Mouse (Mus musculus) layer of hippocampus, postnatal 25 days (tissue): ENCODE data around the gene Snapc2. TPM values are rescaled to one million over a fixed set of nuclear protein-coding genes. Genes with fewer than 3 reads are reported as not detected.

ENCODE experiments used
- DNase-seq, 2 experiments: peaks; one replicate each; pipeline ENCODE4 v3.0.0; 2022; ENCODE audit warnings: mixed read lengths in 2 of 2, low spot score in 1 of 2; ENCODE audit errors: extremely low spot score in 1 of 2
- total RNA-seq, 2 experiments: library from RNA; stranded (reverse); gene quantifications; 2 replicates each; pipeline ENCODE4 v1.2.3; 2021

The Snapc2 gene
- total RNA-seq, 2 experiments from 2014 or later, result 29.5 to 30.2 TPM

GRCm38 (mm10) chr8:4259805-4260170, 6.9 kb downstream of the Snapc2 start:
- DNase-seq, result no peak

GRCm38 (mm10) chr8:4263105-4263791, 10.4 kb downstream of the Snapc2 start:
- no peak for DNase-seq

GRCm38 (mm10) chr8:4265160-4265914, 12.5 kb downstream of the Snapc2 start:
- no peak for DNase-seq

DNA sequence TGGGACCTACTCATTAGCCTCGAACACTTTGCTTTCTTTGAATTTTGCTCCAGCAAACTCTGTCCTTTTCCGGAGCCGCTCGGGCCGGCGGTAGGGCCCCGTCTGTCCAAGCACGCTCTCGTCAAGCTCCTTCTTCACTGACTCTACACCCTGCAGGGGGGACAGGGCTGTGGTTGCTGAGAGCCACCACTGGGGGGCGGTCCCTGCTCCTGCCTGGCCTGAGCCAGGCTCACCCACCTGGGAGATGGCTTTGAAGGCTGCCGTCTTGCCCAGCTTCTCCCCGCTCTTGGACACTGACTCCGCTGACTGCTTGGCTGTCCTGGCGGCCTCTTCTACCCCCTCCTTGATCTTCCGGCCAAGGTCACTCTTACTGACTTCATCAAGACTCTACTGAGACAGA, 14.7 kb downstream of the Snapc2 start:
- DNase-seq, result no peak

DNA sequence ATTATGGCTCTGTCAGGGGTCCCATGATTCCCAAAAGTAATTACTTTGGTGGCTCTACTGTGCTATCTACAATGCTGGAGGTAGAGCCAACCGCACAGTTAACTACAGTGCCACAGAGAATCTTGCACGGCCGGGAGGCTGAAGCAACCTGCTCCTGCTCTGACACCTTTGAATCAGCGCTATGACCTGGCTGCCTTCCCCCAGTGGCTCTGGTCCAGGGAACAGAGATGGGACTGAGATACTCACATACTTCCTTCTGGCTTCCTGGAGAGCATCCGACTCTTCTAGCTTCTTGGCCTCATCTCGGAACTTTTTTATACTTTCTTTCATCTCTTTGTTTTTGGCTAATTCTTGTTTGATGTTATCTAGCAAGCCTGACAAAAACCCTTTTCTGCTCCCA, 16.7 kb downstream of the Snapc2 start:
- no peak for DNase-seq

DNA sequence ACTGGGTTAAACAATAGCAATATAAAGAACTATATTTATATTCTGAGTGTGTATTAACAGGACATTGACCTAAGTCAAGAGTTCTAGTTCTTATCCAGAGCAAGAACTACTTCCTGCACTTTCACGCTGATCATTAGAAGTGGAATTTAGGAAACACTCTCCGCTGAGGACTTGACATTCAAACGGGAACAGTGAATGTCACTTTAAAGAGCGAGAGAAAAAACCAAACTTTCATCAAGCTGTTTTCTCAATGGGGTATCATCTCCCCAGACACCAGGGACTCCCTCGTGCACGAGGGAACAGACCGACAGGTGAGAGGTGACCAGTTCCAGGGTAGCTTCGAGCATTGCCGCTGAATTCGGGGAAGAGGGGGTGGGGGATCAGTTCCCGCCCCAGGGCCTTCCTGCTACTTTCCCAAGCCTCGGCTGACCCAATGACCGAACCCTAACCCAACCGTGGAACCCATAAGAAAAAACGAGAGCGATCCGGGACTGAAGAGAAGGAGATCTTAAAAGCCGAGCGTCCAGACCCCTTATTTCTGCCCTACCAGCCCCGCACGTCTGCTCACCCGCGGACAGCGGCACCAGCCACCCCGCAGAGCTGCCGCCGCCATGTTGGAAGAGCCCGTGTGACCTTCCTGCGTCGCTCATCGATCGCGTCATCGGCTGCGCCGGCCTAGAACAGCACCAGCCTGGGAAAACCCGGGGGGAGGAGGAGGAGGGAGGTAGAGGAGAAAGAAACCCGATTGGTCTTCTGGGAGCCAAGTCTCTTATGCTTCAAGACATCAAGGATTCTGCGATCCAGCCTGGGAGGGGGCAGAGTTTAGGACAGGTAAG, 22.6 kb downstream of the Snapc2 start, which contains the start of gene Timm44:
Gene Timm44, minus strand, starts transcription at position 639 of the 836 bp plus-strand sequence.
- DNase-seq, result peak; percentile 87 to 94

DNA sequence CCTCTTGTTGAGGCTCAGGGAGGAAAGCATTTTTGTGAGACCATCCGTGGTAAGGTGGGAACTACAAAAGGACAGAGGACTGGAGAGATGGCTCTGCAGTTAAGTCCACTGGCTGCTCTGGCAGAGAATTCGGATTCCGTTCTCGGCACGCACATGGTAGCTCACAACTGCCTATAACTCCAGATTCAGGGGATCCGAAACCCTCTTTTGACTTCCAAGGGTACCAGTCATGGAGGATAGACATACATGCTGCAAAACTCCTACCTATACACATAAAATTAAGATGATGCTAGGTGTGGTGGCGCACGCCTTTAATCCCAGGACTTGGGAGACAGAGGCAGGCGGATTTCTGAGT, 23.2 kb downstream of the Snapc2 start:
- no peak for DNase-seq

GRCm38 (mm10) chr8:4292738-4293137, 39.9 kb downstream of the Snapc2 start:
- no peak for DNase-seq

DNA sequence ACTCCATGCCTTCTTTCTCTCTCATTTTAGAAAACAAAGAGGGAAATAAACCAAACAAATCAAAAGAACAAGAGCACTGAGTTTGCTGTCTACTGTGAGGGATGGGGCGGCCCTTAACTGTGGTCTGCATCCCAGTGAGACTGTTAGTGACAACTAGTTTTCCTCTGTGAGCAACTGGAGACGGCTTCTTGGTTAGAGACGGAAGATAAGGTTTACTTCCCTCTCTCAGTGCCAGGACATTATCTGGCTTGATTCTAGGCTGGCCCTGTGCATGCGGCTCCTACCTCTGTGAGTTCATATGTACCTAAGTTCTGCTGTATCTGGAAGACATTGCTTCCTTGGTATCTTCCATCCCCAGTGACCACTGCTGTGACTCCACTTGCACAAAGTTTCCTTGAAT, 44.9 kb downstream of the Snapc2 start:
- no peak for DNase-seq

- no peak for DNase-seq
Measured at GRCm38 (mm10) chr8:4304124-4304547, 51.3 kb downstream of the Snapc2 start.

Other genes starting within 250 kb of the Snapc2 start
- gene Cd209f, start 147.2 kb upstream of the Snapc2 start, total RNA-seq, result under 1 TPM in 1 of 2 experiments, not detected in 1; 0.44 TPM
- gene Cd209g, start 119.0 kb upstream of the Snapc2 start, total RNA-seq, result not detected
- 100 to 1,000 TPM in 1 of 2 experiments, 10 to 100 TPM in 1; 98.2 to 110 TPM for gene Evi5l, start 86.5 kb upstream of the Snapc2 start, total RNA-seq
- gene Prr36, start 35.6 kb upstream of the Snapc2 start, total RNA-seq, result 10 to 100 TPM; 39.0 to 54.3 TPM
- not detected for gene Lrrc8e, start 26.3 kb upstream of the Snapc2 start, total RNA-seq
- 10 to 100 TPM; 90.6 to 96.3 TPM for gene Map2k7, start 14.3 kb upstream of the Snapc2 start, total RNA-seq
- gene Gm49320, start 14.2 kb upstream of the Snapc2 start, total RNA-seq, result 1 to 10 TPM; 2.4 to 2.5 TPM
- gene Tgfbr3l, start 4.9 kb upstream of the Snapc2 start, total RNA-seq, result 10 to 100 TPM in 1 of 2 experiments, 1 to 10 TPM in 1; 7.9 to 12.8 TPM
- gene Ctxn1, start 6.2 kb downstream of the Snapc2 start, total RNA-seq, result 100 to 1,000 TPM; 560 to 594 TPM
- gene Timm44, start 22.8 kb downstream of the Snapc2 start, total RNA-seq, result 10 to 100 TPM; 55.6 to 77.1 TPM
- gene Ccl25, start 72.1 kb downstream of the Snapc2 start, total RNA-seq, result 10 to 100 TPM; 20.6 to 25.9 TPM
- 10 to 100 TPM; 74.1 to 77.7 TPM for gene Elavl1, start 72.3 kb downstream of the Snapc2 start, total RNA-seq
- gene Cers4, start 239.9 kb downstream of the Snapc2 start, total RNA-seq, result 10 to 100 TPM; 35.5 to 44.3 TPM